Mouse (Mus musculus): ENCODE measurements around the gene Zfp414. TPM values are rescaled to one million over a fixed set of nuclear protein-coding genes. Genes with fewer than 3 reads are reported as not detected.
A peak's percentile ranks its signal among the peaks of the same experiment; 100 is the strongest.

Zfp414 gene
- 51.9 and 66.6 TPM in 2 replicates for polyA plus RNA-seq (2014; fragmentation: Nextera tagmentation; extraction: Ambion mirVana)

DNA sequence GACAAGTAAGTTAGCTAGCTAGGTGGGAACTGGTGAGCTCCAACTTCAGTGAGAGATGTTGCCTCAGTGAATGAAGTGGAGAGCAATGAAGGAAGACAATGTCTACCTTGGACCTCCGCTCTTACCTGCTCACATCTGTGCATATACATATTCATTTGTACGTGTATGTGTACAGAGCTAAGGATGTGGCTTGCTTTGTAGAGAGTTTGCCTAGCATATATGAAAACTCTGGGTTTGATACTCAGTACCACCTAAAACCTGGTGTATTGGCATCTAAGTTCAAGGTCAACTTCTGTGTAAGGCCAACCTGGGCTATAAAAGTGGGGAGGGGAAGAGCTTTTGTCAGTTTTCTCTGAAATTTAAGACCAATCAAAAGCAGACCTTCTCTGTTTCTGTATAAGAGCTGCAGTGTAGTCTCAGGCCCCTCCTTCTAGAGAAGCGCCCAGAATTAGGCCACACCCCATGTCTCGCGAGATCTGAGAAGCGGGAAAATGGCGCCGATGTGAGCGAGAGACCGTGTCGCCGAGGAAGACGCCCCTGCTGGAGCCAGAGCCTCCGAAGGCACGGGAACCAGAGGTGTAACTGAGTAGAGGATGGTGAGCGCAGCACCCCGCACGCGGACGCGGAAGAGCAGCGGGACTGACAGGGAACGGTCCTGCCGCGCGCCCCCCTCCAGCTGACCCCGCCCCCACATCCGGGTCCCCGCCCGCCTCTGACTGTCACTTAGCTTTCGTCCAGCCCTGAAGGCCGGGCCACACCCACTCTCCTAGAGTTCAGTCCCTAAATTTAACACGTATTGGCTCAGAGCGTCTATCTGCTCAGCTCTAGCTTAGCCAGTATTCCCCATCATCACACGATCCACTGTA, at the start of gene Zfp414:
Zfp414 (plus strand) TSS at position 470 of the 866 bp plus-strand sequence.
- DNase-seq (ENCODE audit: low spot score), result peak; percentile 97
- H3K36me3 ChIP-seq (ENCODE audit: control insufficient read depth, insufficient read depth, low read length), result peaks cover 27% of the 10 kb centered on the region
- H3K27ac ChIP-seq (replicated peaks; ENCODE audit: low read depth, low read length), result peak within 1 kb of the TSS; percentile 96
- H3K27me3 ChIP-seq (replicated peaks; ENCODE audit: control insufficient read depth, insufficient read depth, low read length), result no peaks in the 10 kb centered on the region
- 3% methylated on average over 24 of the region's 35 CpGs for WGBS
- no peaks in the 10 kb centered on the region for H3K9me3 ChIP-seq (ENCODE audit: control insufficient read depth, low read length)
- peaks cover 17% of the 10 kb centered on the region for H3K4me1 ChIP-seq (ENCODE audit: control insufficient read depth, insufficient read depth, low read length)
- peak within 1 kb of the TSS; percentile 77 for H3K9ac ChIP-seq (ENCODE audit: low read depth, low read length)
- H3K4me3 ChIP-seq (ENCODE audit: low read depth, low read length), result peak within 1 kb of the TSS; percentile 57
- ATAC-seq (ENCODE audit: low read depth), result peak; percentile 97
- peak within 1 kb of the TSS; percentile 65 for H3K4me2 ChIP-seq (ENCODE audit: low read depth, low read length)

DNA sequence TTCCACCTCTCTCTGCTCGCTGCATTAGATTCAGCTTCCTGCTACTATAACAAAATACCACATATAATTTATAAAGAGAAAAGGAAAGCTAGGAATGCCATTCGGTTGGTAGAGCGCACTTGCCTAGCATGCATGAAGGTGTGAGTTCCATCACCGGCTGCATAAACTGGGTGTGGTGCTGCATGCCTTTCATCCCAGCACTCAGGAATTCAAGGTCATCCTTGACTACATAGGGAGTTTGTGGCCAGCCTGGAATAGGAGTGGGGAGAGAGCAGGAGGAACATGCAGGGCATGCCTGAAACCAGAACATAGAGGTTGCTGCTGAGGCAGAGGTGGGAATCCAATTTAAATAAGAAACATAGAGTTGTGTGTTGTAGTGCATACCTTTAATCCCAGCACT, 44.8 kb upstream of the Zfp414 start:
- no peaks in the 10 kb centered on the region for H3K36me3 ChIP-seq (ENCODE audit: control insufficient read depth, insufficient read depth, low read length)
- no peak overlapping the region for H3K27ac ChIP-seq (replicated peaks; ENCODE audit: low read depth, low read length)
- no peak overlapping the region for H3K9ac ChIP-seq (ENCODE audit: low read depth, low read length)
- no peaks in the 10 kb centered on the region for H3K9me3 ChIP-seq (ENCODE audit: control insufficient read depth, low read length)
- no peak overlapping the region for H3K4me2 ChIP-seq (ENCODE audit: low read depth, low read length)
- H3K4me1 ChIP-seq (ENCODE audit: control insufficient read depth, insufficient read depth, low read length), result no peaks in the 10 kb centered on the region
- H3K27me3 ChIP-seq (replicated peaks; ENCODE audit: control insufficient read depth, insufficient read depth, low read length), result no peaks in the 10 kb centered on the region
- no peak overlapping the region for H3K4me3 ChIP-seq (ENCODE audit: low read depth, low read length)
- ATAC-seq (ENCODE audit: low read depth) (no peak), DNase-seq (ENCODE audit: low spot score) (no peak)
- 88% methylated on average over 4 of the region's 4 CpGs for WGBS

DNA sequence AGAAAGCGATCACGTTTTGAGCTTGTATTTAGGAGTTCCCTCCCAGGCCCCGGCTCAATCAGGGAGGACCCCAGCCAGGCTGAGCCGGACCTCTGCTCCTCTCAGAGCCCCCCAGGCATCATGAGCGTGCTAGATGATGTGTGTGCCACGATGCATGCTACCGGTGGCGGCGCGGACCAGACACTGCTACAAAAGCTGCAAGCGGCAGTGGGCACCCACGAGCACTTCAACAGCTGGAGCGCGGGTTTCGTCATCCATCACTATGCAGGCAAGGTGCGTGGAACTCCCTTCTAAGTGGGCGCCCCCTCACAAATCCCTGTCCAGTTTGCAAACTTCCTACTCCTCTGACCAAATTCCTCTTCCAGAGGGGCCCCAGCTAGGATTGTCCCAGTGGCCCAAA, 42.9 kb upstream of the Zfp414 start:
- Histone ChIP-seq H3K36me3 (ENCODE audit: control insufficient read depth, insufficient read depth, low read length) (no peaks in the 10 kb centered on the region), H3K27me3 (replicated peaks; ENCODE audit: control insufficient read depth, insufficient read depth, low read length) (no peaks in the 10 kb centered on the region), H3K4me2 (ENCODE audit: low read depth, low read length) (no peak overlapping the region), H3K27ac (replicated peaks; ENCODE audit: low read depth, low read length) (no peak overlapping the region), H3K9me3 (ENCODE audit: control insufficient read depth, low read length) (no peaks in the 10 kb centered on the region), H3K9ac (ENCODE audit: low read depth, low read length) (no peak overlapping the region), H3K4me3 (ENCODE audit: low read depth, low read length) (no peak overlapping the region), H3K4me1 (ENCODE audit: control insufficient read depth, insufficient read depth, low read length) (no peaks in the 10 kb centered on the region)
- no peak for DNase-seq (ENCODE audit: low spot score)
- WGBS, result 73% methylated on average over 17 of the region's 17 CpGs
- no peak for ATAC-seq (ENCODE audit: low read depth)

DNA sequence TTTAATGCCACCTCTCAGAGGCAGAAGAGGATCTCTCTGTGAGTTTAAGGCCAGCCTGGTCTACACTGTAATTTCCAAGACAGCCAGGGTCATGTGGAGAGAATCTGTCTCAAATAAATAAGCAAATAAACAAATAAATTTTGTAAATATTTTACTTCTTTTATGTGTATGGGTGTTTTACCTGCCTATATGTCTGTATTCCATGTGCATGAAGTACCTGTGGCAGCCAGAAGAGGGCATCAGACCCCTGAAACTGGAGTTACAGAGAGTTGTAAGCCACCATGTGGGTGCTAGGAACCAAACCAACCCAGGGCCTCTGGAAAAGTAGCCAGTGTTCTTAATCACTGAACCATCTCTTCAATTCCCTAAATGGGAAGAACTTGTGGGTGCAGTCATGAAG, 31.6 kb upstream of the Zfp414 start:
- no peak overlapping the region for H3K9ac ChIP-seq (ENCODE audit: low read depth, low read length)
- no peak for DNase-seq (ENCODE audit: low spot score)
- H3K36me3 ChIP-seq (ENCODE audit: control insufficient read depth, insufficient read depth, low read length), result no peaks in the 10 kb centered on the region
- H3K4me1 ChIP-seq (ENCODE audit: control insufficient read depth, insufficient read depth, low read length), result no peaks in the 10 kb centered on the region
- H3K9me3 ChIP-seq (ENCODE audit: control insufficient read depth, low read length), result peaks cover 10% of the 10 kb centered on the region
- no peaks in the 10 kb centered on the region for H3K27me3 ChIP-seq (replicated peaks; ENCODE audit: control insufficient read depth, insufficient read depth, low read length)
- no peak for ATAC-seq (ENCODE audit: low read depth)
- H3K27ac ChIP-seq (replicated peaks; ENCODE audit: low read depth, low read length), result no peak overlapping the region
- H3K4me3 ChIP-seq (ENCODE audit: low read depth, low read length), result no peak overlapping the region
- H3K4me2 ChIP-seq (ENCODE audit: low read depth, low read length), result no peak overlapping the region

DNA sequence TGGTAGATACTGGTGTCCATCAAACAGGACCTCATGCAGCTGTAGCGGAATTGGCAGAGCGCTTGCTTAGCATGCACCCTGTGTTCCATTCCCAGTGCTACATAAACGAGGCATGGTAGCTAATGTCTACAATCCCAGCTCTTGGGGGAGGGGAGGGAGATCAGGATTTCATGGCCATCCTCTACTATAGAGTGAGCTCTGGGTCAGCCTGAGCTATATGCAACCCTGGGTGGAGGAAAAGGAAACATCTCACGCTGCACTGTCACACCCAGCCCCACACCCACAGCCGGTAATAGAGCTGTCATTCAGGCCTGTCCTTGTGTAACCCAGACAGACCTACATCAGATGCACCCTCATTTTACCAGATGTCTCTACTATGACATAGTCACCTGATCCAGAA, 30.4 kb upstream of the Zfp414 start:
- WGBS, result 90% methylated on average over 5 of the region's 5 CpGs
- ATAC-seq (ENCODE audit: low read depth) (no peak), DNase-seq (ENCODE audit: low spot score) (no peak)
- Histone ChIP-seq H3K9ac (ENCODE audit: low read depth, low read length) (no peak overlapping the region), H3K36me3 (ENCODE audit: control insufficient read depth, insufficient read depth, low read length) (no peaks in the 10 kb centered on the region), H3K9me3 (ENCODE audit: control insufficient read depth, low read length) (peaks cover 10% of the 10 kb centered on the region), H3K4me3 (ENCODE audit: low read depth, low read length) (no peak overlapping the region), H3K4me2 (ENCODE audit: low read depth, low read length) (no peak overlapping the region), H3K27me3 (replicated peaks; ENCODE audit: control insufficient read depth, insufficient read depth, low read length) (no peaks in the 10 kb centered on the region), H3K27ac (replicated peaks; ENCODE audit: low read depth, low read length) (no peak overlapping the region), H3K4me1 (ENCODE audit: control insufficient read depth, insufficient read depth, low read length) (no peaks in the 10 kb centered on the region)

DNA sequence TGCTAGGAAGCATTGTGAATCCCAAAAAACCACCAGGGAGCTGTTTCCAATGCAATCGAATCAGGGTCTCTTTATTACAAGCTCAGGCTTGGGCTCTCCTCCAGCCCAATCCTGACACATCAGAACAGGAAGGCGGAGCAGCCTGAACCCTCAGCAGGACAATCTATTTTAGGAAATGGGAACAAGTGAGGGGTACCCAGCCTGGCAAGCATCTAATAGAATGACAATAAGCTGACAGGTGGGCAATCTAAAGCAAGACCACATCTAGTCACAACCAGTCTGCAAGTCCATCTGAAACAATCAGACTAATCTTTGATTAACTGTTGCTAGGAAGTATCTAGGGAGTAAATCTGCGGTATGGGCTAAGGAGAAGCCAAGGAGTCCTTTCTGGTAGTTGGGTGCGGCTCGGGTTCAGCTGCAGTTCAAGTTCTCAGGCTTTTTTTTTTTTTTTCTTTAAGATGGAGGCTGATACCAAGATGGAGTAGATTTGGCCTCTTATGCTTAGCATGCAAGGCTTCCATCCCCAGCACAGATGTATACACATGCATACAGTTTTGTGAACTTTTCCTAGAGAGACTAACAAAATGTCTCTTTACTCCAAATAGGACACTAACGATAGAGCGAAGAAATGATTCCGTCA, 28.9 kb upstream of the Zfp414 start:
- H3K4me2 ChIP-seq (ENCODE audit: low read depth, low read length), result no peak overlapping the region
- H3K4me1 ChIP-seq (ENCODE audit: control insufficient read depth, insufficient read depth, low read length), result no peaks in the 10 kb centered on the region
- H3K9ac ChIP-seq (ENCODE audit: low read depth, low read length), result no peak overlapping the region
- ATAC-seq (ENCODE audit: low read depth) (no peak), DNase-seq (ENCODE audit: low spot score) (no peak)
- H3K4me3 ChIP-seq (ENCODE audit: low read depth, low read length), result no peak overlapping the region
- no peaks in the 10 kb centered on the region for H3K27me3 ChIP-seq (replicated peaks; ENCODE audit: control insufficient read depth, insufficient read depth, low read length)
- 85% methylated on average over 8 of the region's 8 CpGs for WGBS
- no peaks in the 10 kb centered on the region for H3K36me3 ChIP-seq (ENCODE audit: control insufficient read depth, insufficient read depth, low read length)
- H3K27ac ChIP-seq (replicated peaks; ENCODE audit: low read depth, low read length), result no peak overlapping the region
- H3K9me3 ChIP-seq (ENCODE audit: control insufficient read depth, low read length), result peaks cover 10% of the 10 kb centered on the region

DNA sequence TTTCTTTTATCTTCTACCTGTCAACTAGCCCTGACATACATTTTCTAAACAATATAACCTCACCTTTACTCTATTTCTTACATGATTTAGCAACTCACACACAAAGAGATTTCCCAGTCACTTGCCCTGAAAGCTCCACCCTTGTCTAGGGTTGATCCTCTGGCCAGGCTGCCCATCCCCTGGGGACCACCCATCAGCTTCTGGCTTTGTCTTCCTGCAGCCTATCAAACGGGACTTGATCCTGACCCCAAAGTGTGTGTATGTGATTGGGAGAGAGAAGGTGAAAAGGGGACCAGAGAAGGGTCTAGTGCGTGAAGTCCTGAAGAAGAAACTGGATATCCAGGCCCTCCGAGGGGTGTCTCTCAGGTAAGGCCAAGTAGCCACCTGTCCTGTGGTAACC, 28.1 kb upstream of the Zfp414 start:
- 66% methylated on average over 3 of the region's 3 CpGs for WGBS
- no peak overlapping the region for H3K4me3 ChIP-seq (ENCODE audit: low read depth, low read length)
- no peak for ATAC-seq (ENCODE audit: low read depth)

DNA sequence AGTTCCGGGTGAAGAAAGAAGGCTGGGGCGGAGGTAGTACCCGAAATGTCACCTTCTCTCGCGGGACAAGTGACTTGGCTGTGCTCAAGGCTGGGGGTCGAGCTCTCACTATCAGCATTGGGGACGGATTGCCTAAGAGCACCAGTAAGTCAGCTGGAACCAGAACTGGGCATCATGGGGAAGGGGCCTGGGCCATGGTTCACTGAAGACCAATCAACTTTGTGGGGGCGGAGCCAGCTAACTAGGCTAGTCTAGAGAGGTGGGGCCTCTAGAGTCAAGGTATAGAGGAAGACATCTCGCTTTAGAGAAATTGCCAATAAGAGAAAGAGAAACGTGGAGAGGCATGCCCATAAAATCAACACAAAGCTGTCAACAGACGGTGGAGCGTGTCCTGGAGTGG, 26.9 kb upstream of the Zfp414 start:
- no peak for ATAC-seq (ENCODE audit: low read depth)
- Histone ChIP-seq H3K27me3 (replicated peaks; ENCODE audit: control insufficient read depth, insufficient read depth, low read length) (no peaks in the 10 kb centered on the region), H3K36me3 (ENCODE audit: control insufficient read depth, insufficient read depth, low read length) (no peaks in the 10 kb centered on the region), H3K27ac (replicated peaks; ENCODE audit: low read depth, low read length) (no peak overlapping the region), H3K4me1 (ENCODE audit: control insufficient read depth, insufficient read depth, low read length) (no peaks in the 10 kb centered on the region), H3K4me2 (ENCODE audit: low read depth, low read length) (no peak overlapping the region), H3K9ac (ENCODE audit: low read depth, low read length) (no peak overlapping the region), H3K4me3 (ENCODE audit: low read depth, low read length) (no peak overlapping the region), H3K9me3 (ENCODE audit: control insufficient read depth, low read length) (peaks cover 10% of the 10 kb centered on the region)
- DNase-seq (ENCODE audit: low spot score), result no peak
- WGBS, result 82% methylated on average over 12 of the region's 12 CpGs

More for the DNA sequence above, 28.1 kb upstream of the Zfp414 start:
- H3K4me2 ChIP-seq (ENCODE audit: low read depth, low read length), result no peak overlapping the region
- no peaks in the 10 kb centered on the region for H3K36me3 ChIP-seq (ENCODE audit: control insufficient read depth, insufficient read depth, low read length)
- H3K9me3 ChIP-seq (ENCODE audit: control insufficient read depth, low read length), result peaks cover 10% of the 10 kb centered on the region
- no peak for DNase-seq (ENCODE audit: low spot score)
- H3K27me3 ChIP-seq (replicated peaks; ENCODE audit: control insufficient read depth, insufficient read depth, low read length), result no peaks in the 10 kb centered on the region
- H3K4me1 ChIP-seq (ENCODE audit: control insufficient read depth, insufficient read depth, low read length), result no peaks in the 10 kb centered on the region
- no peak overlapping the region for H3K27ac ChIP-seq (replicated peaks; ENCODE audit: low read depth, low read length)
- H3K9ac ChIP-seq (ENCODE audit: low read depth, low read length), result no peak overlapping the region
